Mouse (Mus musculus): Measurements from ENCODE around the gene Plscr2. TPM values are rescaled to one million over a fixed set of nuclear protein-coding genes. Genes with fewer than 3 reads are reported as not detected.

Plscr2 gene
- polyA plus RNA-seq, 2 experiments from 2014 or later, result not detected

Other genes with a start within 250 kb of the Plscr2 start
- gene Plscr5, start 82.7 kb upstream of the Plscr2 start, polyA plus RNA-seq (2017; shearing (Covaris generic)), result not detected
- gene Plscr1, start 25.9 kb upstream of the Plscr2 start, polyA plus RNA-seq (2017; shearing (Covaris generic)), result 10 to 100 TPM; 61.4 to 75.7 TPM
- gene 1700057G04Rik, start 33.8 kb downstream of the Plscr2 start, polyA plus RNA-seq (2017; shearing (Covaris generic)), result not detected
- gene Plscr4, start 181.8 kb downstream of the Plscr2 start, polyA plus RNA-seq (2017; shearing (Covaris generic)), result 1 to 10 TPM; 1.3 to 1.5 TPM